Comparison of ENCODE assay signal across 10 mouse cellular contexts in genomic region chr19:4989434-4990255, GRCm38 (mm10). TPM values are rescaled to one million over a fixed set of nuclear protein-coding genes. Genes with fewer than 3 reads are reported as not detected.
A peak's percentile ranks its signal among the peaks of the same experiment; 100 is the strongest.
DNase-seq lines count a peak whose midpoint lies in the region; ATAC-seq and TF ChIP-seq lines count a peak whose summit lies in the region.
"Had no signal": no experiment of that assay in that cellular context is flagged by ENCODE, and none has a peak within 500 bp of the region (broad histone marks: within the 10 kb centered on the region; RNA-seq: fewer than 3 reads in every experiment).

No protein-coding gene starts in this region.

- peaks cover 50% of the 10 kb centered on the region for H3K27me3 ChIP-seq in embryonic facial prominence, embryonic 14.5 days (replicated peaks; ENCODE audit: control insufficient read depth, insufficient read depth, low read length)
- H3K27me3 ChIP-seq in neural tube, embryonic 12.5 days (replicated peaks), result peaks cover 86% of the 10 kb centered on the region
- H3K27me3 ChIP-seq: Patski had no signal

- H3K9me3 ChIP-seq in embryonic facial prominence, embryonic 14.5 days (ENCODE audit: control insufficient read depth, low read length), result no peaks in the 10 kb centered on the region
- H3K9me3 ChIP-seq in neural tube, embryonic 12.5 days, result no peaks in the 10 kb centered on the region

- WGBS in embryonic facial prominence, embryonic 14.5 days, result 24% methylated on average over 39 of the region's 47 CpGs
- WGBS in neural tube, embryonic 12.5 days, result 15% methylated on average over 47 of the region's 47 CpGs

- no peaks in the 10 kb centered on the region for H3K36me3 ChIP-seq in embryonic facial prominence, embryonic 14.5 days (ENCODE audit: control insufficient read depth, insufficient read depth, low read length)
- no peaks in the 10 kb centered on the region for H3K36me3 ChIP-seq in neural tube, embryonic 12.5 days

- H3K9ac ChIP-seq in embryonic facial prominence, embryonic 14.5 days (ENCODE audit: low read depth, low read length), result no peak overlapping the region
- peak overlapping the region; percentile 48 for H3K9ac ChIP-seq in neural tube, embryonic 12.5 days

- intact Hi-C loops in gastrocnemius, postnatal 14 days (cut with DNase I; ENCODE audit: low total_unique reads), result loop anchor here (10.0 kb wide), 1 partner anchor 235 kb away; the partner anchor contains the start of gene Rbm4b

- H3K4me2 ChIP-seq in embryonic facial prominence, embryonic 14.5 days (ENCODE audit: low read depth, low read length), result 0 out of 2 replicates have a peak overlapping the region, but pooled peaks have one; percentile 2
- H3K4me2 ChIP-seq in neural tube, embryonic 12.5 days (replicated peaks), result peak overlapping the region; percentile 60

- ATAC-seq in embryonic facial prominence, embryonic 14.5 days (ENCODE audit: low read depth), result no peak
- peak; percentile 50; the same call in 1 of the 2 replicates for ATAC-seq in neural tube, embryonic 12.5 days (ENCODE audit: low FRiP score, low read depth)
- ATAC-seq: Patski had no signal

- TF ChIP-seq CTCF in layer of hippocampus, adult 2 months (conservative IDR thresholded peaks at IDR 0.05), result no peak

- DNase-seq in cerebellum, adult 11-12 months, result peak; percentile 81
- DNase-seq in embryonic facial prominence, embryonic 14.5 days (ENCODE audit: low spot score), result no peak
- DNase-seq in layer of hippocampus, adult 2 months (ENCODE audit: low spot score in 2 of 2), result peak; percentile 78 to 80
- no peak for DNase-seq in adrenal gland, adult 2 months
- DNase-seq in liver, result no peak
- no peak for DNase-seq in heart, adult 8-10 months (ENCODE audit: low spot score)
- DNase-seq in gastrocnemius, postnatal 14 days, result no peak

- H3K4me3 ChIP-seq in embryonic facial prominence, embryonic 14.5 days (ENCODE audit: low read depth, low read length), result no peak overlapping the region
- peak overlapping the region; percentile 77 for H3K4me3 ChIP-seq in layer of hippocampus, adult 2 months
- peak overlapping the region; percentile 38 for H3K4me3 ChIP-seq in neural tube, embryonic 12.5 days

- H3K27ac ChIP-seq in embryonic facial prominence, embryonic 14.5 days (replicated peaks; ENCODE audit: low read depth, low read length), result no peak overlapping the region
- peak overlapping the region; percentile 92 for H3K27ac ChIP-seq in layer of hippocampus, adult 2 months
- H3K27ac ChIP-seq in neural tube, embryonic 12.5 days, result no peak overlapping the region

- 0 out of 2 replicates have a peak, but pooled peaks cover 3% of the 10 kb centered on the region for H3K4me1 ChIP-seq in embryonic facial prominence, embryonic 14.5 days (ENCODE audit: control insufficient read depth, insufficient read depth, low read length)
- peaks cover 8% of the 10 kb centered on the region for H3K4me1 ChIP-seq in neural tube, embryonic 12.5 days

RNA-seq across cellular contexts. Expression of gene Npas4, which starts 0.5 kb away (rescaled TPM):
- polyA plus RNA-seq in embryonic facial prominence, embryonic 14.5 days (2014; fragmentation: Nextera tagmentation; extraction: Ambion mirVana), result 0.07 TPM in 1 of 2 replicates, not detected in the other
- 10 to 100 TPM in 1 of 2 experiments, 1 to 10 TPM in 1; 6.4 to 11.2 TPM for total RNA-seq in layer of hippocampus, adult 2 months (2021)
- 0.06 and 0.08 TPM in 2 replicates for polyA plus RNA-seq in neural tube, embryonic 12.5 days (2016; fragmentation: Nextera tagmentation; extraction: Ambion mirVana)
- total RNA-seq in adrenal gland, adult 2 months (2021), result under 1 TPM; 0.43 to 0.55 TPM
- polyA plus RNA-seq in adrenal gland, adult 2 months (2012; rRNA removed), result 1.1 and 1.3 TPM in 2 replicates
- total RNA-seq in heart, adult 8-10 months (2022), result under 1 TPM in 1 of 4 experiments, not detected in 3; 0.08 TPM
- not detected for total RNA-seq in gastrocnemius, postnatal 14 days (2021)
- polyA plus RNA-seq: lung, embryonic 16.5 days had no signal

RNA-seq across cellular contexts. Expression of gene Mrpl11, which starts 27.7 kb away (rescaled TPM):
- polyA plus RNA-seq in embryonic facial prominence, embryonic 14.5 days (2014; fragmentation: Nextera tagmentation; extraction: Ambion mirVana), result 104 and 109 TPM in 2 replicates
- 10 to 100 TPM; 58.8 to 62.8 TPM for total RNA-seq in layer of hippocampus, adult 2 months (2021)
- 126 and 132 TPM in 2 replicates for polyA plus RNA-seq in neural tube, embryonic 12.5 days (2016; fragmentation: Nextera tagmentation; extraction: Ambion mirVana)
- total RNA-seq in adrenal gland, adult 2 months (2021), result 10 to 100 TPM; 43.1 to 60.6 TPM
- 16.3 and 19.7 TPM in 2 replicates for polyA plus RNA-seq in adrenal gland, adult 2 months (2012; rRNA removed)
- total RNA-seq in heart, adult 8-10 months (2022), result 10 to 100 TPM; 62.8 to 74.0 (median 69.9) TPM
- 10 to 100 TPM; 51.5 to 52.3 TPM for total RNA-seq in gastrocnemius, postnatal 14 days (2021)

RNA-seq across cellular contexts. Expression of gene Slc29a2, which starts 34.0 kb away (rescaled TPM):
- polyA plus RNA-seq in embryonic facial prominence, embryonic 14.5 days (2014; fragmentation: Nextera tagmentation; extraction: Ambion mirVana), result 4.0 and 4.1 TPM in 2 replicates
- total RNA-seq in layer of hippocampus, adult 2 months (2021), result 10 to 100 TPM; 16.2 to 16.7 TPM
- polyA plus RNA-seq in neural tube, embryonic 12.5 days (2016; fragmentation: Nextera tagmentation; extraction: Ambion mirVana), result 6.1 and 6.2 TPM in 2 replicates
- 1 to 10 TPM; 4.3 to 6.9 TPM for total RNA-seq in adrenal gland, adult 2 months (2021)
- polyA plus RNA-seq in adrenal gland, adult 2 months (2012; rRNA removed), result 12.6 and 13.4 TPM in 2 replicates
- total RNA-seq in heart, adult 8-10 months (2022), result 10 to 100 TPM in 2 of 4 experiments, 1 to 10 TPM in 2; 8.8 to 11.9 (median 10.6) TPM
- 1 to 10 TPM; 4.9 to 6.5 TPM for total RNA-seq in gastrocnemius, postnatal 14 days (2021)

RNA-seq across cellular contexts. Expression of gene Peli3, which starts 46.7 kb away (rescaled TPM):
- polyA plus RNA-seq in embryonic facial prominence, embryonic 14.5 days (2014; fragmentation: Nextera tagmentation; extraction: Ambion mirVana), result 2.0 and 2.3 TPM in 2 replicates
- 10 to 100 TPM; 21.4 to 21.9 TPM for total RNA-seq in layer of hippocampus, adult 2 months (2021)
- 4.9 and 6.5 TPM in 2 replicates for polyA plus RNA-seq in neural tube, embryonic 12.5 days (2016; fragmentation: Nextera tagmentation; extraction: Ambion mirVana)
- 10 to 100 TPM in 1 of 2 experiments, 1 to 10 TPM in 1; 8.9 to 11.8 TPM for total RNA-seq in adrenal gland, adult 2 months (2021)
- 15.4 and 16.5 TPM in 2 replicates for polyA plus RNA-seq in adrenal gland, adult 2 months (2012; rRNA removed)
- total RNA-seq in heart, adult 8-10 months (2022), result 1 to 10 TPM; 3.8 to 7.6 (median 5.2) TPM
- under 1 TPM; 0.60 to 0.96 TPM for total RNA-seq in gastrocnemius, postnatal 14 days (2021)

RNA-seq across cellular contexts. Expression of gene B4gat1, which starts 49.0 kb away (rescaled TPM):
- 42.9 and 51.5 TPM in 2 replicates for polyA plus RNA-seq in embryonic facial prominence, embryonic 14.5 days (2014; fragmentation: Nextera tagmentation; extraction: Ambion mirVana)
- total RNA-seq in layer of hippocampus, adult 2 months (2021), result 100 to 1,000 TPM; 112 to 130 TPM
- 48.2 and 50.0 TPM in 2 replicates for polyA plus RNA-seq in neural tube, embryonic 12.5 days (2016; fragmentation: Nextera tagmentation; extraction: Ambion mirVana)
- total RNA-seq in adrenal gland, adult 2 months (2021), result 10 to 100 TPM; 27.8 to 44.9 TPM
- polyA plus RNA-seq in adrenal gland, adult 2 months (2012; rRNA removed), result 49.9 and 51.8 TPM in 2 replicates
- total RNA-seq in heart, adult 8-10 months (2022), result 10 to 100 TPM; 45.0 to 47.2 (median 45.6) TPM
- total RNA-seq in gastrocnemius, postnatal 14 days (2021), result 10 to 100 TPM; 20.4 to 23.7 TPM

Comparison
In these comparisons a context has a peak if more than half of its experiments do, and no peak if none do; other contexts are left out.
1. DNase-seq: peak in cerebellum, adult 11-12 months (single experiment) and layer of hippocampus, adult 2 months (2 of 2); none in embryonic facial prominence, embryonic 14.5 days (single experiment), adrenal gland, adult 2 months (single experiment), liver (single experiment), heart, adult 8-10 months (single experiment) and gastrocnemius, postnatal 14 days (single experiment).
2. RNA of gene Npas4, which starts 0.5 kb away (total RNA-seq): 6.4 to 11.2 TPM in layer of hippocampus, adult 2 months; 0.43 to 0.55 TPM in adrenal gland, adult 2 months, 0.08 TPM in heart, adult 8-10 months and not detected in gastrocnemius, postnatal 14 days; every median in the first group is over 4 times any median in the second.